Mouse (Mus musculus): ENCODE measurements around the gene Hist1h2bl. TPM values are rescaled to one million over a fixed set of nuclear protein-coding genes. Genes with fewer than 3 reads are reported as not detected.
"Not testable (repeated sequence)": the region's sequence is repeated elsewhere in the genome, so short reads cannot be mapped to it uniquely, and the experiment has no call there.

The Hist1h2bl gene
- polyA plus RNA-seq, 1 experiment: 3.6 TPM

GRCm38 (mm10) chr13:21749387-21750158 lies 33.6 kb upstream of the Hist1h2bl start:
- H3K27me3 ChIP-seq (replicated peaks): no peaks in the 10 kb centered on the region
- TF ChIP-seq FLI1 (IDR thresholded peaks at IDR 0.05; ENCODE audit: low read length) (no peak), GATA1 (IDR thresholded peaks at IDR 0.05; ENCODE audit: borderline replicate concordance, low read length) (no peak)
- H3K9me3 ChIP-seq: no peaks in the 10 kb centered on the region
- H3K36me3 ChIP-seq (replicated peaks; ENCODE audit: low read length): no peaks in the 10 kb centered on the region
- peaks cover 56% of the 10 kb centered on the region for H3K4me1 ChIP-seq
- peak overlapping the region; percentile 87 for H3K4me3 ChIP-seq (replicated peaks)

- no peaks in the 10 kb centered on the region for H3K36me3 ChIP-seq (replicated peaks; ENCODE audit: low read length)
- no peaks in the 10 kb centered on the region for H3K27me3 ChIP-seq (replicated peaks)
- H3K4me1 ChIP-seq: peaks cover 21% of the 10 kb centered on the region
- TF ChIP-seq GATA1 (IDR thresholded peaks at IDR 0.05; ENCODE audit: borderline replicate concordance, low read length) (no peak), FLI1 (IDR thresholded peaks at IDR 0.05; ENCODE audit: low read length) (no peak)
- no peaks in the 10 kb centered on the region for H3K9me3 ChIP-seq
- H3K4me3 ChIP-seq (replicated peaks): no peak overlapping the region
Observed at GRCm38 (mm10) chr13:21745006-21745405, 29.1 kb upstream of the Hist1h2bl start.

- H3K36me3 ChIP-seq (replicated peaks; ENCODE audit: low read length); H3K9me3 ChIP-seq; H3K27me3 ChIP-seq (replicated peaks): not testable (repeated sequence)
- Histone ChIP-seq H3K4me1 (peaks cover 48% of the 10 kb centered on the region), H3K4me3 (replicated peaks) (peak within 1 kb of the TSS; percentile 88)
Observed at GRCm38 (mm10) chr13:21734906-21735767, 19.2 kb upstream of the Hist1h2bl start, which contains the start of gene Hist1h4j. Gene Hist1h4j (plus strand): TSS chr13:21735064.

- Histone ChIP-seq H3K4me1 (peaks cover 51% of the 10 kb centered on the region), H3K27me3 (replicated peaks) (no peaks in the 10 kb centered on the region), H3K36me3 (replicated peaks; ENCODE audit: low read length) (no peaks in the 10 kb centered on the region), H3K9me3 (no peaks in the 10 kb centered on the region), H3K4me3 (replicated peaks) (peak overlapping the region; percentile 88)
- TF ChIP-seq FLI1 (IDR thresholded peaks at IDR 0.05; ENCODE audit: low read length) (no peak), GATA1 (IDR thresholded peaks at IDR 0.05; ENCODE audit: borderline replicate concordance, low read length) (no peak)
Observed at GRCm38 (mm10) chr13:21734010-21734905, 18.3 kb upstream of the Hist1h2bl start.

- Histone ChIP-seq H3K4me1 (peaks cover 51% of the 10 kb centered on the region), H3K9me3 (no peaks in the 10 kb centered on the region), H3K27me3 (replicated peaks) (no peaks in the 10 kb centered on the region), H3K36me3 (replicated peaks; ENCODE audit: low read length) (no peaks in the 10 kb centered on the region), H3K4me3 (replicated peaks) (no peak overlapping the region)
- TF ChIP-seq GATA1 (IDR thresholded peaks at IDR 0.05; ENCODE audit: borderline replicate concordance, low read length): no peak
- no peak for TF ChIP-seq FLI1 (IDR thresholded peaks at IDR 0.05; ENCODE audit: low read length)
Observed at GRCm38 (mm10) chr13:21733466-21733865, 17.5 kb upstream of the Hist1h2bl start.

- Histone ChIP-seq H3K4me3 (replicated peaks) (no peak overlapping the region), H3K9me3 (no peaks in the 10 kb centered on the region), H3K36me3 (replicated peaks; ENCODE audit: low read length) (no peaks in the 10 kb centered on the region), H3K4me1 (peaks cover 41% of the 10 kb centered on the region), H3K27me3 (replicated peaks) (no peaks in the 10 kb centered on the region)
- no peak for TF ChIP-seq GATA1 (IDR thresholded peaks at IDR 0.05; ENCODE audit: borderline replicate concordance, low read length)
- TF ChIP-seq FLI1 (IDR thresholded peaks at IDR 0.05; ENCODE audit: low read length): no peak
Observed at GRCm38 (mm10) chr13:21729544-21729943, 13.6 kb upstream of the Hist1h2bl start.

- TF ChIP-seq GATA1 (IDR thresholded peaks at IDR 0.05; ENCODE audit: borderline replicate concordance, low read length): no peak
- no peak for TF ChIP-seq FLI1 (IDR thresholded peaks at IDR 0.05; ENCODE audit: low read length)
- H3K36me3 ChIP-seq (replicated peaks; ENCODE audit: low read length): no peaks in the 10 kb centered on the region
- H3K4me1 ChIP-seq: peaks cover 31% of the 10 kb centered on the region
- H3K9me3 ChIP-seq: no peaks in the 10 kb centered on the region
- no peaks in the 10 kb centered on the region for H3K27me3 ChIP-seq (replicated peaks)
- no peak overlapping the region for H3K4me3 ChIP-seq (replicated peaks)
Observed at GRCm38 (mm10) chr13:21727948-21728572, 12.1 kb upstream of the Hist1h2bl start.

- Histone ChIP-seq H3K4me3 (replicated peaks) (no peak overlapping the region), H3K9me3 (no peaks in the 10 kb centered on the region), H3K27me3 (replicated peaks) (no peaks in the 10 kb centered on the region), H3K4me1 (peaks cover 46% of the 10 kb centered on the region), H3K36me3 (replicated peaks; ENCODE audit: low read length) (no peaks in the 10 kb centered on the region)
- no peak for TF ChIP-seq GATA1 (IDR thresholded peaks at IDR 0.05; ENCODE audit: borderline replicate concordance, low read length)
- TF ChIP-seq FLI1 (IDR thresholded peaks at IDR 0.05; ENCODE audit: low read length): no peak
Observed at GRCm38 (mm10) chr13:21722993-21723836, 7.3 kb upstream of the Hist1h2bl start.
